Mouse (Mus musculus): ENCODE results near the gene A830005F24Rik.
"Not testable (repeated sequence)": the region's sequence is repeated elsewhere in the genome, so short reads cannot be mapped to it uniquely, and the experiment has no call there.

Gene A830005F24Rik

GRCm38 (mm10) chr13:48513003-48513929 lies at the start of gene A830005F24Rik, which contains the start of gene Zfp169:
Gene A830005F24Rik, plus strand, starts transcription at chr13:48513570.
Gene Zfp169, minus strand, starts transcription at chr13:48513451.
- peak; percentile 71 for DNase-seq (ENCODE audit: low spot score)

- peak; percentile 39 for DNase-seq (ENCODE audit: low spot score)
These were observed 49.2 kb upstream of the A830005F24Rik start for GRCm38 (mm10) chr13:48464170-48464569.

- DNase-seq (ENCODE audit: low spot score), result no peak
These were observed 47.2 kb upstream of the A830005F24Rik start for GRCm38 (mm10) chr13:48466186-48466585.

GRCm38 (mm10) chr13:48468656-48469180 lies 44.7 kb upstream of the A830005F24Rik start:
- DNase-seq (ENCODE audit: low spot score), result no peak

GRCm38 (mm10) chr13:48483606-48484005 lies 29.8 kb upstream of the A830005F24Rik start:
- no peak for DNase-seq (ENCODE audit: low spot score)

- no peak for DNase-seq (ENCODE audit: low spot score)
These were observed 22.8 kb upstream of the A830005F24Rik start for GRCm38 (mm10) chr13:48490396-48491182.

- DNase-seq (ENCODE audit: low spot score), result no peak
These were observed 20.2 kb upstream of the A830005F24Rik start for GRCm38 (mm10) chr13:48493183-48493582.

GRCm38 (mm10) chr13:48497693-48498221 lies 15.6 kb upstream of the A830005F24Rik start:
- peak; percentile 7 for DNase-seq (ENCODE audit: low spot score)

GRCm38 (mm10) chr13:48498676-48499075 lies 14.7 kb upstream of the A830005F24Rik start:
- DNase-seq (ENCODE audit: low spot score), result no peak

GRCm38 (mm10) chr13:48502422-48502821 lies 10.9 kb upstream of the A830005F24Rik start:
- DNase-seq (ENCODE audit: low spot score), result no peak

GRCm38 (mm10) chr13:48508661-48509060 lies 4.7 kb upstream of the A830005F24Rik start:
- DNase-seq (ENCODE audit: low spot score), result no peak

- DNase-seq (ENCODE audit: low spot score), result no peak
These were observed 2.5 kb downstream of the A830005F24Rik start for GRCm38 (mm10) chr13:48515861-48516260.

GRCm38 (mm10) chr13:48519122-48519521 lies 5.8 kb downstream of the A830005F24Rik start:
- DNase-seq (ENCODE audit: low spot score), result not testable (repeated sequence)

- no peak for DNase-seq (ENCODE audit: low spot score)
These were observed 12.4 kb downstream of the A830005F24Rik start for GRCm38 (mm10) chr13:48525745-48526144.

- peak; percentile 57 for DNase-seq (ENCODE audit: low spot score)
These were observed 14.9 kb downstream of the A830005F24Rik start for GRCm38 (mm10) chr13:48528123-48528871.

- DNase-seq (ENCODE audit: low spot score), result no peak
These were observed 15.7 kb downstream of the A830005F24Rik start for GRCm38 (mm10) chr13:48529028-48529427.

GRCm38 (mm10) chr13:48530685-48531084 lies 17.3 kb downstream of the A830005F24Rik start:
- no peak for DNase-seq (ENCODE audit: low spot score)

GRCm38 (mm10) chr13:48531448-48531847 lies 18.1 kb downstream of the A830005F24Rik start:
- no peak for DNase-seq (ENCODE audit: low spot score)

GRCm38 (mm10) chr13:48533441-48533840 lies 20.1 kb downstream of the A830005F24Rik start:
- DNase-seq (ENCODE audit: low spot score), result no peak

- no peak for DNase-seq (ENCODE audit: low spot score)
These were observed 27.1 kb downstream of the A830005F24Rik start for GRCm38 (mm10) chr13:48540488-48540887.

- DNase-seq (ENCODE audit: low spot score), result no peak
These were observed 31.0 kb downstream of the A830005F24Rik start for GRCm38 (mm10) chr13:48544391-48544790.

All from yolk sac, embryonic 10.5 days (tissue).